Mouse (Mus musculus) olfactory bulb, adult 2 months (tissue): ENCODE measurements around the gene A230050P20Rik.

Source experiments
- CTCF ChIP-seq: fragments of 200-500 bp; IDR thresholded peaks from 2 replicates; pipeline ENCODE4 v1.5.1; 2012; ENCODE audit warnings: low read depth, mild to moderate bottlenecking, low read length, moderate library complexity; ENCODE audit not compliant: insufficient read depth
- POLR2A ChIP-seq: fragments of 200-500 bp; IDR thresholded peaks from 2 replicates; pipeline ENCODE4 v1.6.1; 2012; ENCODE audit warnings: mild to moderate bottlenecking, low read depth, low read length, moderate library complexity; ENCODE audit not compliant: insufficient read depth

GRCm38 (mm10) chr9:20862225-20862624, 6.2 kb upstream of the A230050P20Rik start:
- no peak for TF ChIP-seq CTCF
- TF ChIP-seq POLR2A: no peak
